ENCODE assay signal across 27 mouse cellular contexts in genomic region chr2:25533707-25534106, GRCm38 (mm10). TPM values are rescaled to one million over a fixed set of nuclear protein-coding genes. Genes with fewer than 3 reads are reported as not detected.
DNase-seq lines count a peak whose midpoint lies in the region; ATAC-seq and TF ChIP-seq lines count a peak whose summit lies in the region.
"Had no signal": no experiment of that assay in that cellular context is flagged by ENCODE, and none has a peak within 500 bp of the region (broad histone marks: within the 10 kb centered on the region; RNA-seq: fewer than 3 reads in every experiment).

No protein-coding gene starts in this region.

- intact Hi-C loops in heart, adult 2 months (cut with DNase I): no loop called here
- intact Hi-C loops in heart, postnatal 25 days (cut with DNase I): no loop called here

- peak; percentile 25 for ATAC-seq in activated CD4-positive, CD25-positive, alpha-beta regulatory T cell, adult 4 months
- ATAC-seq: midbrain, embryonic 13.5 days had no signal

- TF ChIP-seq POLR2A in heart, adult 2 months (IDR thresholded peaks at IDR 0.05; ENCODE audit: insufficient read depth, low read depth, low read length): no peak
- no peak for TF ChIP-seq POLR2A in spleen, adult 2 months (IDR thresholded peaks at IDR 0.05; ENCODE audit: low read depth, low read length)
- no peak for TF ChIP-seq POLR2A in myocyte (IDR thresholded peaks at IDR 0.05; ENCODE audit: insufficient read length, low read depth)

- no peak overlapping the region for H3K4me3 ChIP-seq in heart, adult 2 months
- no peak overlapping the region for H3K4me3 ChIP-seq in spleen, adult 2 months (ENCODE audit: extremely low read depth, insufficient read depth, insufficient read length)
- H3K4me3 ChIP-seq in myocyte: no peak overlapping the region
- H3K4me3 ChIP-seq: embryonic facial prominence, embryonic 15.5 days; hindbrain, embryonic 13.5 days; kidney, embryonic 15.5 days; limb, embryonic 13.5 days; liver, embryonic 15.5 days; midbrain, embryonic 13.5 days had no signal

- peaks cover 17% of the 10 kb centered on the region for H3K36me3 ChIP-seq in heart, adult 2 months (ENCODE audit: control insufficient read depth, insufficient read depth, low read length)
- peaks cover 31% of the 10 kb centered on the region for H3K36me3 ChIP-seq in spleen, adult 2 months (ENCODE audit: control insufficient read depth, insufficient read depth, low read length)
- peaks cover 63% of the 10 kb centered on the region for H3K36me3 ChIP-seq in myocyte (ENCODE audit: control insufficient read depth, insufficient read depth)

- H3ac ChIP-seq in myocyte (ENCODE audit: control insufficient read depth, insufficient read length): no peak overlapping the region

- TF ChIP-seq CTCF in heart, adult 2 months (IDR thresholded peaks at IDR 0.05): peak; percentile 41
- no peak for TF ChIP-seq CTCF in spleen, adult 2 months (IDR thresholded peaks at IDR 0.05; ENCODE audit: extremely low read depth, insufficient read depth, insufficient read length, insufficient replicate concordance)

- WGBS in heart, adult 2 months: 64% methylated on average over 2 of the region's 2 CpGs
- 91% methylated on average over 2 of the region's 2 CpGs for WGBS in spleen, adult 2 months

- H3K4me2 ChIP-seq in myocyte (ENCODE audit: low read depth): peak overlapping the region; percentile 58
- H3K4me2 ChIP-seq: embryonic facial prominence, embryonic 15.5 days; hindbrain, embryonic 13.5 days; kidney, embryonic 15.5 days; limb, embryonic 13.5 days; liver, embryonic 15.5 days; midbrain, embryonic 13.5 days had no signal

- no peak overlapping the region for H3K9ac ChIP-seq in heart, adult 2 months (ENCODE audit: low read depth, low read length)
- H3K9ac ChIP-seq: embryonic facial prominence, embryonic 15.5 days; kidney, embryonic 15.5 days; limb, embryonic 13.5 days; liver, embryonic 15.5 days; midbrain, embryonic 13.5 days had no signal

- H3K4me1 ChIP-seq in heart, adult 2 months (ENCODE audit: control insufficient read depth, insufficient read depth, low read length): peaks cover 9% of the 10 kb centered on the region
- peaks cover 20% of the 10 kb centered on the region for H3K4me1 ChIP-seq in spleen, adult 2 months (ENCODE audit: control insufficient read depth, insufficient read depth, insufficient read length)
- H3K4me1 ChIP-seq: embryonic facial prominence, embryonic 15.5 days; hindbrain, embryonic 13.5 days; kidney, embryonic 15.5 days; limb, embryonic 13.5 days; midbrain, embryonic 13.5 days had no signal

- DNase-seq in heart, adult 2 months: no peak
- DNase-seq in heart, postnatal 25 days (ENCODE audit: low spot score): no peak
- DNase-seq in spleen, adult 2 months (ENCODE audit: low read depth in 1 of 2, low spot score in 2 of 2): no peak
- no peak for DNase-seq in spleen, postnatal 36 days (ENCODE audit: low spot score in 2 of 2)
- no peak for DNase-seq in kidney, postnatal 25 days
- no peak for DNase-seq in cerebellum, adult 9-10 months

- no peak for TF ChIP-seq EP300 in heart, adult 2 months (IDR thresholded peaks at IDR 0.05; ENCODE audit: insufficient read depth, low read depth, low read length)

- H3K79me2 ChIP-seq in heart, adult 2 months (replicated peaks; ENCODE audit: control insufficient read depth, insufficient read depth, low read length): no peaks in the 10 kb centered on the region
- peaks cover 43% of the 10 kb centered on the region for H3K79me2 ChIP-seq in myocyte (ENCODE audit: control insufficient read depth, insufficient read depth)

- no peaks in the 10 kb centered on the region for H3K27me3 ChIP-seq in heart, adult 2 months (ENCODE audit: control insufficient read depth, insufficient read depth, low read length)
- H3K27me3 ChIP-seq in spleen, adult 2 months (ENCODE audit: control insufficient read depth, insufficient read depth, low read length): no peaks in the 10 kb centered on the region
- H3K27me3 ChIP-seq in myocyte (ENCODE audit: control insufficient read depth, insufficient read depth, insufficient read length): no peaks in the 10 kb centered on the region
- H3K27me3 ChIP-seq: embryonic facial prominence, embryonic 15.5 days; hindbrain, embryonic 13.5 days; kidney, embryonic 15.5 days; limb, embryonic 13.5 days; liver, embryonic 15.5 days; midbrain, embryonic 13.5 days had no signal

- H3K27ac ChIP-seq in heart, adult 2 months: peak overlapping the region; percentile 78
- peak overlapping the region; percentile 96 for H3K27ac ChIP-seq in spleen, adult 2 months (ENCODE audit: insufficient read depth, low read length)
- H3K27ac ChIP-seq: embryonic facial prominence, embryonic 15.5 days; hindbrain, embryonic 13.5 days; kidney, embryonic 15.5 days; limb, embryonic 13.5 days; liver, embryonic 15.5 days; midbrain, embryonic 13.5 days had no signal

TF ChIP-seq in myocyte, 11 proteins besides CTCF, POLR2A, EP300 and RAD21:
- no peak for TF ChIP-seq POLR2AphosphoS2 (IDR thresholded peaks at IDR 0.05; ENCODE audit: insufficient read length, low read depth)
- TF ChIP-seq MYOD1 (IDR thresholded peaks at IDR 0.05; ENCODE audit: control insufficient read depth in 1 of 3, insufficient read length in 2 of 3, low read depth in 2 of 3): peak; percentile 50 to 89 (median 88)
- peak; percentile 70 for TF ChIP-seq TCF3 (IDR thresholded peaks at IDR 0.05; ENCODE audit: insufficient read length, low read depth)
- no peak for TF ChIP-seq MAX (IDR thresholded peaks at IDR 0.05; ENCODE audit: low read depth)
- TF ChIP-seq REST (IDR thresholded peaks at IDR 0.05; ENCODE audit: insufficient read depth, insufficient read length): no peak
- no peak for TF ChIP-seq CEBPB (IDR thresholded peaks at IDR 0.05; ENCODE audit: insufficient read depth, poor library complexity, severe bottlenecking)
- TF ChIP-seq SRF (IDR thresholded peaks at IDR 0.05; ENCODE audit: control insufficient read depth, insufficient read length, low read depth): no peak
- peak; percentile 26 for TF ChIP-seq TCF12 (IDR thresholded peaks at IDR 0.05; ENCODE audit: insufficient read depth, poor library complexity, severe bottlenecking)
- no peak for TF ChIP-seq E2F4 (IDR thresholded peaks at IDR 0.05; ENCODE audit: insufficient read depth)
- no peak for TF ChIP-seq USF1 (IDR thresholded peaks at IDR 0.05; ENCODE audit: low read depth)
- TF ChIP-seq MYOG (IDR thresholded peaks at IDR 0.05; ENCODE audit: control insufficient read depth in 1 of 3, insufficient read depth in 1 of 3, insufficient read length in 2 of 3, low read depth in 2 of 3): peak; percentile 75 to 95 (median 81)

RNA-seq across cellular contexts. Expression of gene Traf2, which starts 13.0 kb away (rescaled TPM):
- total RNA-seq in heart, adult 2 months (2021): 10 to 100 TPM; 13.5 to 15.8 TPM
- 10.8 and 15.1 TPM in 2 replicates for polyA plus RNA-seq in heart, adult 2 months (2012; rRNA removed)
- 10 to 100 TPM; 15.4 to 17.3 TPM for total RNA-seq in heart, postnatal 25 days (2021)
- polyA plus RNA-seq in spleen, adult 2 months (2012; rRNA removed): 21.6 and 22.6 TPM in 2 replicates
- polyA plus RNA-seq in activated CD4-positive, CD25-positive, alpha-beta regulatory T cell, adult 4 months (2017; shearing (Covaris generic)): 10 to 100 TPM; 60.9 to 67.0 TPM
- 40.4 TPM for polyA plus RNA-seq in myocyte (2012; fragmentation: generic; extraction: Trizol)

RNA-seq across cellular contexts. Expression of gene Edf1, which starts 23.9 kb away (rescaled TPM):
- total RNA-seq in heart, adult 2 months (2021): 100 to 1,000 TPM; 211 to 222 TPM
- polyA plus RNA-seq in heart, adult 2 months (2012; rRNA removed): 81.9 and 110 TPM in 2 replicates
- 100 to 1,000 TPM; 209 to 218 TPM for total RNA-seq in heart, postnatal 25 days (2021)
- 56.2 and 74.7 TPM in 2 replicates for polyA plus RNA-seq in spleen, adult 2 months (2012; rRNA removed)
- 100 to 1,000 TPM; 290 to 402 TPM for polyA plus RNA-seq in activated CD4-positive, CD25-positive, alpha-beta regulatory T cell, adult 4 months (2017; shearing (Covaris generic))
- polyA plus RNA-seq in myocyte (2012; fragmentation: generic; extraction: Trizol): 513 TPM

RNA-seq across cellular contexts. Expression of gene C8g, which starts 32.2 kb away (rescaled TPM):
- total RNA-seq in heart, adult 2 months (2021): 1 to 10 TPM; 1.3 to 1.6 TPM
- 4.1 and 6.1 TPM in 2 replicates for polyA plus RNA-seq in heart, adult 2 months (2012; rRNA removed)
- under 1 TPM; 0.73 to 0.75 TPM for total RNA-seq in heart, postnatal 25 days (2021)
- polyA plus RNA-seq in spleen, adult 2 months (2012; rRNA removed): 1.9 TPM in 2 replicates
- polyA plus RNA-seq in activated CD4-positive, CD25-positive, alpha-beta regulatory T cell, adult 4 months (2017; shearing (Covaris generic)): 1 to 10 TPM; 3.1 to 3.2 TPM
- polyA plus RNA-seq in myocyte (2012; fragmentation: generic; extraction: Trizol): 0.74 TPM

RNA-seq across cellular contexts. Expression of gene Fbxw5, which starts 33.2 kb away (rescaled TPM):
- total RNA-seq in heart, adult 2 months (2021): 10 to 100 TPM; 82.7 to 84.8 TPM
- polyA plus RNA-seq in heart, adult 2 months (2012; rRNA removed): 32.9 and 41.0 TPM in 2 replicates
- total RNA-seq in heart, postnatal 25 days (2021): 10 to 100 TPM; 85.7 to 91.2 TPM
- 34.7 and 42.0 TPM in 2 replicates for polyA plus RNA-seq in spleen, adult 2 months (2012; rRNA removed)
- polyA plus RNA-seq in activated CD4-positive, CD25-positive, alpha-beta regulatory T cell, adult 4 months (2017; shearing (Covaris generic)): 10 to 100 TPM; 51.3 to 71.1 TPM
- 53.6 TPM for polyA plus RNA-seq in myocyte (2012; fragmentation: generic; extraction: Trizol)

RNA-seq across cellular contexts. Expression of gene Lcn12, which starts 40.0 kb away (rescaled TPM):
- not detected for total RNA-seq in heart, adult 2 months (2021)
- polyA plus RNA-seq in heart, adult 2 months (2012; rRNA removed): not detected in 2 replicates
- total RNA-seq in heart, postnatal 25 days (2021): not detected
- not detected in 2 replicates for polyA plus RNA-seq in spleen, adult 2 months (2012; rRNA removed)
- not detected for polyA plus RNA-seq in activated CD4-positive, CD25-positive, alpha-beta regulatory T cell, adult 4 months (2017; shearing (Covaris generic))
- not detected for polyA plus RNA-seq in myocyte (2012; fragmentation: generic; extraction: Trizol)
- total RNA-seq: adrenal gland, postnatal 4 days; gastrocnemius, postnatal 10 days; heart, adult 18-20 months; layer of hippocampus, postnatal 25 days; left cerebral cortex, postnatal 14 days had no signal
- polyA plus RNA-seq: embryonic facial prominence, embryonic 15.5 days; forebrain, embryonic 11.5 days; frontal cortex, adult 2 months; heart, postnatal 0 days; hindbrain, embryonic 13.5 days; intestine, embryonic 14.5 days; kidney, embryonic 15.5 days; limb, embryonic 13.5 days; liver, embryonic 15.5 days; lung, postnatal 0 days; midbrain, embryonic 13.5 days; neural tube, embryonic 14.5 days; stomach, embryonic 16.5 days; thymus, postnatal 0 days had no signal
